Mouse (Mus musculus) layer of hippocampus, postnatal 36 days (tissue): ENCODE data around the gene Atp2c2. TPM values are rescaled to one million over a fixed set of nuclear protein-coding genes. Genes with fewer than 3 reads are reported as not detected.
A peak's percentile ranks its signal among the peaks of the same experiment; 100 is the strongest.

Source experiments
- DNase-seq, 2 experiments: peaks; one replicate each; pipeline ENCODE4 v3.0.0; 2022
- total RNA-seq, 2 experiments: library from RNA; stranded (reverse); gene quantifications; 2 replicates each; pipeline ENCODE4 v1.2.3; 2021

Gene Atp2c2
- total RNA-seq, 2 experiments from 2014 or later = 1.5 to 1.6 TPM

GRCm38 (mm10) chr8:119743291-119744026 is 43.6 kb downstream of the Atp2c2 start:
- no peak for DNase-seq

GRCm38 (mm10) chr8:119744604-119745003 is 44.8 kb downstream of the Atp2c2 start:
- DNase-seq = no peak

- DNase-seq = no peak
These were observed 55.7 kb downstream of the Atp2c2 start for GRCm38 (mm10) chr8:119755238-119756146.

- DNase-seq = no peak
These were observed 56.3 kb downstream of the Atp2c2 start for GRCm38 (mm10) chr8:119756147-119756461.

GRCm38 (mm10) chr8:119756538-119756937 is 56.7 kb downstream of the Atp2c2 start:
- DNase-seq = no peak

- DNase-seq = no peak
These were observed 61.9 kb downstream of the Atp2c2 start for GRCm38 (mm10) chr8:119761692-119762091.

GRCm38 (mm10) chr8:119762226-119763220 is 62.7 kb downstream of the Atp2c2 start:
- no peak for DNase-seq

GRCm38 (mm10) chr8:119765311-119765710 is 65.5 kb downstream of the Atp2c2 start:
- DNase-seq = no peak

- DNase-seq = no peak
These were observed 66.1 kb downstream of the Atp2c2 start for GRCm38 (mm10) chr8:119765761-119766444.

GRCm38 (mm10) chr8:119776668-119777245 is 76.9 kb downstream of the Atp2c2 start:
- no peak for DNase-seq

- no peak for DNase-seq
These were observed 78.0 kb downstream of the Atp2c2 start for GRCm38 (mm10) chr8:119777765-119778164.

- DNase-seq = peak; percentile 98 to 99
These were observed 78.5 kb downstream of the Atp2c2 start, which contains the start of gene Tldc1 for GRCm38 (mm10) chr8:119778263-119778662. Gene Tldc1 (minus strand): TSS chr8:119778416.

GRCm38 (mm10) chr8:119779013-119779737 is 79.4 kb downstream of the Atp2c2 start:
- peak; percentile 73 to 80 for DNase-seq

GRCm38 (mm10) chr8:119780402-119781049 is 80.7 kb downstream of the Atp2c2 start:
- DNase-seq = no peak

- no peak for DNase-seq
These were observed 81.5 kb downstream of the Atp2c2 start for GRCm38 (mm10) chr8:119781086-119781840.

GRCm38 (mm10) chr8:119782715-119783114 is 82.9 kb downstream of the Atp2c2 start:
- peak; percentile 71 to 80 for DNase-seq

- DNase-seq = no peak
These were observed 83.8 kb downstream of the Atp2c2 start for GRCm38 (mm10) chr8:119783579-119783978.

- DNase-seq = no peak
These were observed 84.3 kb downstream of the Atp2c2 start for GRCm38 (mm10) chr8:119784141-119784574.

- DNase-seq = no peak
These were observed 84.9 kb downstream of the Atp2c2 start for GRCm38 (mm10) chr8:119784676-119785075.
